Mouse (Mus musculus): ENCODE data around the gene Hoxc10.

The Hoxc10 gene

GRCm38 (mm10) chr15:102987124-102987833 is 20.7 kb downstream of the Hoxc10 start:
- peak; percentile 91 to 98 for DNase-seq (ENCODE audit: inconsistent age in 2 of 2, low spot score in 1 of 2)

- DNase-seq (ENCODE audit: inconsistent age in 2 of 2, low spot score in 1 of 2): peak in 1 of 2 experiments; percentile 25
Observed at GRCm38 (mm10) chr15:102988078-102988477, 21.5 kb downstream of the Hoxc10 start.

GRCm38 (mm10) chr15:102990461-102991397 is 24.1 kb downstream of the Hoxc10 start, which contains the start of gene Hoxc8:
Gene Hoxc8, plus strand, starts transcription at chr15:102990607.
- DNase-seq (ENCODE audit: inconsistent age in 2 of 2, low spot score in 1 of 2): peak; percentile 70 to 89

GRCm38 (mm10) chr15:102991782-102992181 is 25.2 kb downstream of the Hoxc10 start:
- peak; percentile 34 to 81 for DNase-seq (ENCODE audit: inconsistent age in 2 of 2, low spot score in 1 of 2)

- DNase-seq (ENCODE audit: inconsistent age in 2 of 2, low spot score in 1 of 2): peak; percentile 43 to 82
Observed at GRCm38 (mm10) chr15:102992206-102992605, 25.6 kb downstream of the Hoxc10 start.

GRCm38 (mm10) chr15:102992863-102993262 is 26.3 kb downstream of the Hoxc10 start:
- peak in 1 of 2 experiments; percentile 52 for DNase-seq (ENCODE audit: inconsistent age in 2 of 2, low spot score in 1 of 2)

- peak in 1 of 2 experiments; percentile 61 for DNase-seq (ENCODE audit: inconsistent age in 2 of 2, low spot score in 1 of 2)
Observed at GRCm38 (mm10) chr15:102996548-102996947, 30.0 kb downstream of the Hoxc10 start.

GRCm38 (mm10) chr15:102997431-102997830 is 30.8 kb downstream of the Hoxc10 start:
- peak in 1 of 2 experiments; percentile 69 for DNase-seq (ENCODE audit: inconsistent age in 2 of 2, low spot score in 1 of 2)

GRCm38 (mm10) chr15:102997939-102998355 is 31.4 kb downstream of the Hoxc10 start, which contains the start of gene Hoxc6:
Gene Hoxc6, plus strand, starts transcription at chr15:102998257.
- peak; percentile 74 to 89 for DNase-seq (ENCODE audit: inconsistent age in 2 of 2, low spot score in 1 of 2)

GRCm38 (mm10) chr15:102998608-102999182 is 32.1 kb downstream of the Hoxc10 start:
- DNase-seq (ENCODE audit: inconsistent age in 2 of 2, low spot score in 1 of 2): no peak

- DNase-seq (ENCODE audit: inconsistent age in 2 of 2, low spot score in 1 of 2): peak; percentile 93 to 96
Observed at GRCm38 (mm10) chr15:102999183-102999831, 32.7 kb downstream of the Hoxc10 start.

- DNase-seq (ENCODE audit: inconsistent age in 2 of 2, low spot score in 1 of 2): peak in 1 of 2 experiments; percentile 62
Observed at GRCm38 (mm10) chr15:102999955-103000354, 33.4 kb downstream of the Hoxc10 start.

- peak; percentile 60 to 89 for DNase-seq (ENCODE audit: inconsistent age in 2 of 2, low spot score in 1 of 2)
Observed at GRCm38 (mm10) chr15:103000501-103000901, 33.9 kb downstream of the Hoxc10 start.

- DNase-seq (ENCODE audit: inconsistent age in 2 of 2, low spot score in 1 of 2): peak; percentile 38 to 86
Observed at GRCm38 (mm10) chr15:103001370-103001769, 34.8 kb downstream of the Hoxc10 start.

GRCm38 (mm10) chr15:103002156-103002555 is 35.6 kb downstream of the Hoxc10 start:
- peak; percentile 53 to 83 for DNase-seq (ENCODE audit: inconsistent age in 2 of 2, low spot score in 1 of 2)

GRCm38 (mm10) chr15:103002821-103003448 is 36.3 kb downstream of the Hoxc10 start:
- peak in 1 of 2 experiments; percentile 76 for DNase-seq (ENCODE audit: inconsistent age in 2 of 2, low spot score in 1 of 2)

- DNase-seq (ENCODE audit: inconsistent age in 2 of 2, low spot score in 1 of 2): peak; percentile 71 to 90
Observed at GRCm38 (mm10) chr15:103005308-103005707, 38.7 kb downstream of the Hoxc10 start.

GRCm38 (mm10) chr15:103005797-103006196 is 39.2 kb downstream of the Hoxc10 start:
- DNase-seq (ENCODE audit: inconsistent age in 2 of 2, low spot score in 1 of 2): peak in 1 of 2 experiments; percentile 85

GRCm38 (mm10) chr15:103006326-103006725 is 39.7 kb downstream of the Hoxc10 start:
- DNase-seq (ENCODE audit: inconsistent age in 2 of 2, low spot score in 1 of 2): no peak

Measured in adrenal gland, adult (tissue).